Mouse (Mus musculus): ENCODE measurements at regions not wholly inside any gene's neighbourhood (a gene's known extent, or its start where the extent isn't known, plus 50 kb on each side); places are given as distances from the start of the nearest gene placed in this dataset.

DNA sequence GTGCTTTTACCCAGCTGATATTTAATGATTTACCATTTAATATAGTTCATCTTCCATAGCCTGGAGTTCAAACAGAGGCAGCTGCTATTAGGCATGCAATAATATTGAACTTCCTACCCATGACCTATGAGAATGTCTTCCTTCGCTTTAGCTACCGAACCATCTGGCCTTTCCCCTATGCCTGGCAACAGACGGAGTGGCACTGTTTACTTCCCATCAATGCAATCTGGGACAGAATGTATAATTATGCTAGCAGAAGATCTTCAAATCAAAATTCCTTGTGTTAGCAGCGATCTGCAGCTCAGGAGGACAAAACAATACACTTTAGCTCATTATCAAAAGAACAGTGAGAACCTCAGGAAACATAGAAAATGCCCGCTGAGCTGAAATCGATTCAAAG, 352.2 kb upstream of the Adgrl2 start:
- TF ChIP-seq POLR2A (IDR thresholded peaks at IDR 0.05; ENCODE audit: insufficient read depth, low read length): no peak
- no peak for TF ChIP-seq CTCF (IDR thresholded peaks at IDR 0.05; ENCODE audit: low read depth, low read length)
